Mouse (Mus musculus): ENCODE measurements around the gene Gm3755.
"Not testable (repeated sequence)": the region's sequence is repeated elsewhere in the genome, so short reads cannot be mapped to it uniquely, and the experiment has no call there.

Gm3755 gene

GRCm38 (mm10) chr14:7450817-7451216, at the start of gene Gm3755:
Gene Gm3755, minus strand, starts transcription at chr14:7450917.
- not testable (repeated sequence) for DNase-seq (ENCODE audit: low spot score in 2 of 2)

- DNase-seq (ENCODE audit: low spot score in 2 of 2): not testable (repeated sequence)
Measured at GRCm38 (mm10) chr14:7488731-7489130, 38.0 kb upstream of the Gm3755 start.

GRCm38 (mm10) chr14:7483662-7484061, 32.9 kb upstream of the Gm3755 start, which contains the start of gene Gm3752:
Gene Gm3752, minus strand, starts transcription at chr14:7483762.
- not testable (repeated sequence) for DNase-seq (ENCODE audit: low spot score in 2 of 2)

- DNase-seq (ENCODE audit: low spot score in 2 of 2): not testable (repeated sequence)
Measured at GRCm38 (mm10) chr14:7422496-7422895, 28.2 kb downstream of the Gm3755 start.
